Mouse (Mus musculus): Measurements from ENCODE around the gene Rasgef1a.

Rasgef1a gene

DNA sequence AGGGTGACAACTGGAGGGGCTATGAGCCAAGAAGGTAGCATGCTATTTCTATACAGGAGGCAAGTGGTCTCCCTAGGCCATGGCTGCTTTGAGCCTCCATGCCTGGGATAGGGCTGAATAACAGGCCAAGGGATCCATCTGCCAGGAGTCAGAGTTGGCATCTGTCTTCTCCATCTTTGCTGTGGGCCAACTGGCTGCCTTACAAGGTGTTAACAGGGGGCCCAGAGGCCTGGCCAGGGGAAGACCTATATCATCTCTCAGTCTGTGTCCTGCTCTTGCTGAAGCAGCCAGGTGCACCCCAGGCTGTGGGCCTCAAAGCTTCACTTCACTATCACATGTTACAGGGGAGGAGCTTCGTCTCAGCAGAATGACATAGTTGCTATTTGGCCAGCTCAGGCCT is 60.9 kb downstream of the Rasgef1a start:
- no peak for DNase-seq (ENCODE audit: low spot score)

DNA sequence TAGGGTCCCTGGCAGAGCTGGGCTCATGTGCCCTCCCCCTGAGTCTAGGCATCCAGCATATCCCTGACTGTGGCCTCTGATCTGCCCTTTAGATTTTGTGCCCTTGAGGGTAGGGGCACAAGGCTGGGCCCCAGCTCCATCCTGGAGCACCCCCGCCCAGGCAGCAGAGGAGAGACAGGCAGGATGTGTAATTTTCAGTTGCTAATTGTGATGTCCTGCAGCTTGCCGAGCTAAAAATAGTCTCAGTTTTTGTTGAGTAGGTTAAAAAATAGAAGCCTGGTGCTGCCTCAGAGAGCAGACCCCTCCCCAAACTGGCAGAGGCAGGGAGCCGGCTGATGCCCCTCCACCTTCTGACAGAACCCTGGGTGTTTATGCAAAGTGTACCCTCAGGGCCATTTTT is 62.9 kb downstream of the Rasgef1a start:
- DNase-seq (ENCODE audit: low spot score) = no peak

- DNase-seq (ENCODE audit: low spot score) = peak; percentile 2
Measured at GRCm38 (mm10) chr6:118076256-118076655, 65.0 kb downstream of the Rasgef1a start.

GRCm38 (mm10) chr6:118076748-118077147 is 65.5 kb downstream of the Rasgef1a start:
- DNase-seq (ENCODE audit: low spot score) = peak; percentile 1

DNA sequence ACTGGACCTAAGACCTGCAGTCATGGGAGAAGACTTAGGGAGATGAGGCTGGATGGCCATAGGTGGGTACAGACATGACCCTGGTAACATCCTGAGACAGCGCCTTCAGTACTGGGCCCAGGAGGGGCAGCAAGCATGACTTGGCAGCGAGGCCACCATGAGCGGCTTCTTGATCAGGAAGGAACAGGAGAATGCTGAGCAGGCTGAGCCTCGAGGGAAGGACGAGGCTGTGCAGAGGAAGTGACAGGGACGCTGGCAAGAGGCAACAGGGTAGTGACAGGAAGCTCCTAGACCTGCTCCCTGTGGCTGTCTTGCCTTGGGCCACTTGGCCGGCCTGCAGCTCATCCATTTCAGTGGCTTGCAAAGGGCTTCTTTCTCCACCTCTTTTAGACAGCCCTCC is 66.2 kb downstream of the Rasgef1a start:
- peak; percentile 1 for DNase-seq (ENCODE audit: low spot score)

- DNase-seq (ENCODE audit: low spot score) = peak; percentile 2
Measured at GRCm38 (mm10) chr6:118078751-118079150, 67.5 kb downstream of the Rasgef1a start.

- DNase-seq (ENCODE audit: low spot score) = no peak
Measured at GRCm38 (mm10) chr6:118079292-118079691, 68.1 kb downstream of the Rasgef1a start.

GRCm38 (mm10) chr6:118079762-118080465 is 68.7 kb downstream of the Rasgef1a start:
- DNase-seq (ENCODE audit: low spot score) = no peak

- DNase-seq (ENCODE audit: low spot score) = peak; percentile 1
Measured at GRCm38 (mm10) chr6:118080711-118081110, 69.5 kb downstream of the Rasgef1a start.

- DNase-seq (ENCODE audit: low spot score) = peak; percentile 2
Measured at GRCm38 (mm10) chr6:118082384-118082783, 71.1 kb downstream of the Rasgef1a start.

DNA sequence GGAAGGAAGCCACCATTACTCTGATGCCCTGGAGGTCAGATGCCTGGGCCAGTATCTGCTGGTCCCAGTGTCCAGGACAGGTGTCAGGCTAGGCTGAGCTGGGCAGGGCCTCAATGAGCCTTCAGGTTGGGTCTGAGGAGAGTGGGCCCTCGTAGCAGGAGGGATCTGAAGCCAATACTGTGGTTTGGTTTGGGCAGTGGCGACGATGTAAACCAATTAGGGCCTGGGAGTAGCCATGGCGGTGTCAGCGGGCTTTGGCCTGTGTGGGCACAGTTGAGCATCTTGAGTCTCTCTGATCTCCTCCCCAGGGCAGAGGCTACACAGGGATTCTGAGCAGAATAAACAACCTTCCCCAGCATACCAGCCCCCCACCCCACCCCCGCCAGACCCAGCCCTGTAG is 72.4 kb downstream of the Rasgef1a start:
- peak; percentile 2 for DNase-seq (ENCODE audit: low spot score)

DNA sequence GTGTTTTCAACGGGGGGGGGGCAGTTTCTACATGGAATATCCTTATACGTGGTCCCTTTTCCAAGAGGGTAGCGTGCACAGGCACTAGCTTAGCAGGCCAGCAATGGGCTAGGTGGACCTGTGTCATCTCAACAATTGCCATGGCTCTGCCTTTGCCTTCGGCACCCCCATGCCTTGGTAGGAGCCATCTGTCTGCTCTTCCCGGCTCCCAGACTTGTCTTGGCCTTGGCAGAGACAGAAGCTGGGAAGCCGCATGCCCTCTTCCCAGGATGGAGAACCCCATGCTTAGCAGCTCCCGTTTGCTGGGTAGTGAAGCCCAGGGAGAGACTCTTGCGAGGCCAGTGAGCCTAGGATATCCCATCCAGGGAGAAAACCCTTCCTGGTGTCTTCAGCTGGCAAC is 73.4 kb downstream of the Rasgef1a start:
- peak; percentile 1 for DNase-seq (ENCODE audit: low spot score)

DNA sequence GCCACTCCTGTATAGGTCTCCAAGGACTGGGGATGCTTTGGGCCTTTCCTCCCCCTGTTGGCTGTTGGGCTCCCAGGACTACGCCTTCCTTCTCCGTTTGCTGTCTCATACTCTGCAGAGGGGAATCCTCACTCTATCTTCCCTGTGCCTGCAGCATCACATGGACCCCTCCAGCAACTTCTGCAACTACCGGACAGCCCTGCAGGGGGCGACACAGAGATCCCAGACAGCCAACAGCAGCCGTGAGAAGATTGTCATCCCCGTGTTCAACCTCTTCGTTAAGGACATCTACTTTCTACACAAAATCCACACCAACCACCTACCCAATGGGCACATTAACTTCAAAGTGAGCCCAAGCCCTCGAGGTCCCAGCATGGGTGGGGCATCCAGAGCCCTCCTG is 76.7 kb downstream of the Rasgef1a start:
- DNase-seq (ENCODE audit: low spot score) = peak; percentile 1

DNA sequence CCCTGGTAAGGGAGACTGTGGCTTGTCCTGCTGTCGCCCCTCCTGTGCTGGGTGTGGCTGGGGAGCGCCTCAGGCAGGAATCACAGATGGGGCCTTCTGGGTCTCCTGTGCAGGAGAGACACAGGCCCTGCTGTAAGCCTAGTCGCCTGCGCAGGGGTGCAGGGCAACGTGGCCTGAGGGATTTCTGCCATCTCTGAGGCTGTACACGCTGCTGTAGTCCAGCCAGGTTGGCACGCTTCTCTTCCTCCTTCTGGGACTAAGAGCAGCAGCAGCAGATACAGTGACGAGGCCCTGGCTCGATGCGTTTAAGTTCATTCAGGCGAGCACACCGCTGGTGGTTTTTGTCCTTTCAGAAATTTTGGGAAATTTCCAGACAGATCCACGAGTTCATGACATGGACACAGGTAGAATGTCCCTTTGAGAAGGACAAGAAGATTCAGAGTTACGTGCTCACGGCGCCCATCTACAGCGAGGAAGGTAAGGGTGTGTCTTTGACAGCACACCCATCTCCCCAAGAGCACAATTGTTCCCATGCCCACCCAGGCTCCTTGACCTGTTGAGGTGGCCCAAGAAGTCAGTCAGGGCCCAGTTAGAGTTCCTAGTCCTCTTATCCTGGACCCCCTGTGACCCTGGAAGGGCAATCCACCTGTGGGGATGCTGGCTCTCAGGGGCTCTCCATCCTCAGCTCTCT is 77.7 kb downstream of the Rasgef1a start:
- DNase-seq (ENCODE audit: low spot score) = peak; percentile 1

- DNase-seq (ENCODE audit: low spot score) = no peak
Measured at GRCm38 (mm10) chr6:118090827-118091226, 79.6 kb downstream of the Rasgef1a start.

- DNase-seq (ENCODE audit: low spot score) = no peak
Measured at GRCm38 (mm10) chr6:118097765-118098365, 86.6 kb downstream of the Rasgef1a start.

- peak; percentile 15 for DNase-seq (ENCODE audit: low spot score)
Measured at GRCm38 (mm10) chr6:118099311-118099802, 88.1 kb downstream of the Rasgef1a start.

DNA sequence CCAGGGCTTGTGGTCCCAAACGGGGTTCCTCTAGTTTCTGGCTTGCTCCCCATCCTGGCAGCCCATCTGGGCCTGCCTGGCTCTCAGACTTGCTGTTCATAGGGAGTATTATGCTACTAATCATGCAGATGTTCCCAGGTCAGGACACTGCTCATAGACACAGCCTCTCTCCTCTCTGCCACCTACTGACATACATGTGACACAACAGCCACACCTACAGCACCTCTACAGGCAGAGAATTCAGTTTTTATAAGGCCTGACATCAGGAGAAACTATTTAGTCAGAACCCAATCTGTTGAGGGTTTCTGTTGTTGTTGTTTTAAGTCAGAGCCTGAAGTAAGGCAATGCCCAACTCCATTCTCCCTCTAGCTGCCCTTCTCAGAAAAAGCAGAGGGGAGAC is 100.6 kb downstream of the Rasgef1a start:
- DNase-seq (ENCODE audit: low spot score) = no peak

DNA sequence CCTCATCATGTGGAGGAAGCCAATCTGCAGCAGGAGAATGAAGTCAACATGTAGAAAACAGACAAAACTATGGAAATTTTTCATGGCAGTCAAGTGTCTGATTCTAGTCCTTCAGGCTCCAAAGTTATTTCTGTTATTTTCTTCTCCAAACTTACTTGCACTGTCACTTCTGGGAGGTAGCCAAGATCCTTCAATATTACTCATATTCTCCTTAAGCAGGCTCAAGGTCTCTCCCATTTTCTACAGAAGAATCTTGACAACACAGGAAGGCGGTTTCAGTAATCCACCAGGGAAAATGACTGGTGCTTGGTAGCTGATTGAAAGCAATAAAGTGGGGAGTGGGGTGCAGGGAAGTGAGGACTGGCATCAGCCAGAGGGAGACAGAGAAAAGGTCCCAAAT is 111.5 kb downstream of the Rasgef1a start:
- DNase-seq (ENCODE audit: low spot score) = no peak

DNA sequence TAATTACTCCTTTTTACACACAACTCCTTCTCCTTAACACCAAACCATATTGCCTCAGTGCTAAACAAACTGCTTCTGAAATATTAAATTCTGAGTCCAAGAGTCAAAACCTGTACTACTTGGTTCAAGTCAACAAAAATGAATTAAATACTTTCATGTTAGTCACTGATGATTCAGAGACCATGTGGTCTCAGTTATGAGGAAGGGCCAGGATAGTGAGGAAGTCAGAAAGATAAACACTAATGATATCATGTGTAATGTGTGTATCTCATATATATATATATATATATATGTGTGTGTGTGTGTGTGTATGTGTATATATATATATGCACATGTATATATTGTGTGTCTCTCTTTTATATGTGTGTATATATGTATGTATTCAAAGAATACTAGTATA is 115.3 kb downstream of the Rasgef1a start:
- DNase-seq (ENCODE audit: low spot score) = no peak

DNA sequence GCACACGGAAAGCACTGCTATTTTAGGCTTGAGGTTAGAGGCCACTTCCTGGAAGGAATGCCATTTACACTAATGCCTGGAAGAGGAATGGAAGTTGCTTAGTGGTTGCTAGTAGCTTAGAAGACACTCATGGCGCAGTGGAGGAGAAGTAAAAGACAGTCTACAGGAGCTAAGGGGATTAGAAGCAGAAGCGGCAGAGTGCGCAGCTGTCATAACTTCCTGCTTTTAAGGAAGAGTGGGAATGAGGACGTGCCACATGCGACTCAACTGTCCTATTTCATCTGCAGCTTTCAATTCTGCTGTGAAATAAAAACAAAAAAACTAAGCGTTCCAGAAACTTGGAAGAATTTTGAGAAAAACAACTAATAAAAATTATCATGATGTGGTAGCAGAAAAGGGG is 116.0 kb downstream of the Rasgef1a start:
- DNase-seq (ENCODE audit: low spot score) = no peak

- DNase-seq (ENCODE audit: low spot score) = no peak
Measured at GRCm38 (mm10) chr6:118127827-118128487, 116.7 kb downstream of the Rasgef1a start.

DNA sequence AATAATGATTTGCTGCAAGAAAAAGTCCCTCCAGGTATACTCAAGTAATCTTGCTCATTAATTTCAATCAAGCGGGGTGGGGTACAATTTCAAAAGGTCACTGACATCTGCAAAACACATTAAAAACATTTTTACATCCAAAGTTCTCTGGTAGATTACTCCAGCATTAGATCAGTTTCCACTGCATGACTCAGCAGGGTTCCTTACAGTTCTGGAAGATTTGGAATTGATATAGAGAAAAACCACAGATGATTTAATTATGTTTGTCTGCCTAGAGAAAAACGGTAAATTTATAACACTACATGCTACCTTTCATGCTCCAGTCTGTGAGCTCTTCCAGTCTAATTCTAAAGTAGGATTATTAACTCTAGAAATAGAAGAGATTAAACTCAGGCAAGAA is 118.8 kb downstream of the Rasgef1a start:
- DNase-seq (ENCODE audit: low spot score) = no peak
